Mouse (Mus musculus) CH12.LX (cell line): ENCODE results near the gene Morn4.

Source experiments
- CTCF ChIP-seq, 2 experiments: IDR thresholded peaks in 1 of 2; conservative IDR thresholded peaks in 1 of 2; 2 replicates each; pipeline ENCODE4 v1.5.1; 2011 to 2012; ENCODE audit warnings: low read depth in 2 of 2, low read length in 2 of 2, improper control_type of control experiment in 1 of 2, inconsistent platforms in 1 of 2, mild to moderate bottlenecking in 1 of 2, moderate library complexity in 1 of 2
- EP300 ChIP-seq: IDR thresholded peaks from 2 replicates; pipeline ENCODE4 v1.6.1; 2011; ENCODE audit warnings: low read length, improper control_type of control experiment
- KAT2A ChIP-seq: IDR thresholded peaks from 2 replicates; pipeline ENCODE4 v1.6.1; 2012; ENCODE audit warnings: low read length, improper control_type of control experiment, inconsistent platforms; ENCODE audit not compliant: insufficient replicate concordance
- MAFK ChIP-seq: IDR thresholded peaks from 2 replicates; pipeline ENCODE4 v1.6.1; 2011; ENCODE audit warnings: low read length, improper control_type of control experiment; ENCODE audit not compliant: insufficient replicate concordance
- MAX ChIP-seq: IDR thresholded peaks from 2 replicates; pipeline ENCODE4 v1.6.1; 2011; ENCODE audit warnings: low read length, improper control_type of control experiment
- POLR2A ChIP-seq: IDR thresholded peaks from 2 replicates; pipeline ENCODE4 v1.6.1; 2011; ENCODE audit warnings: low read depth, mild to moderate bottlenecking, improper control_type of control experiment, low read length
- RCOR1 ChIP-seq: conservative IDR thresholded peaks from 2 replicates; pipeline ENCODE4 v1.6.1; 2012; ENCODE audit warnings: low read depth, mild to moderate bottlenecking, inconsistent platforms, low read length, improper control_type of control experiment
- USF1 ChIP-seq: IDR thresholded peaks from 2 replicates; pipeline ENCODE4 v1.6.1; 2014; ENCODE audit warnings: low read depth, mild to moderate bottlenecking, inconsistent platforms, low read length, improper control_type of control experiment

GRCm38 (mm10) chr19:42120451-42120850 is 34.3 kb upstream of the Morn4 start:
- TF ChIP-seq CTCF (conservative IDR thresholded peaks at IDR 0.05 in 1 of 2, IDR thresholded peaks at IDR 0.05 in 1 of 2; ENCODE audit: low read depth in 2 of 2, low read length in 2 of 2) (no peak), USF1 (no peak), POLR2A (no peak), MAX (no peak), EP300 (no peak), MAFK (no peak), KAT2A (no peak), RCOR1 (no peak)
